Comparison of ENCODE assay signal across 13 mouse cellular contexts in the genomic region with DNA sequence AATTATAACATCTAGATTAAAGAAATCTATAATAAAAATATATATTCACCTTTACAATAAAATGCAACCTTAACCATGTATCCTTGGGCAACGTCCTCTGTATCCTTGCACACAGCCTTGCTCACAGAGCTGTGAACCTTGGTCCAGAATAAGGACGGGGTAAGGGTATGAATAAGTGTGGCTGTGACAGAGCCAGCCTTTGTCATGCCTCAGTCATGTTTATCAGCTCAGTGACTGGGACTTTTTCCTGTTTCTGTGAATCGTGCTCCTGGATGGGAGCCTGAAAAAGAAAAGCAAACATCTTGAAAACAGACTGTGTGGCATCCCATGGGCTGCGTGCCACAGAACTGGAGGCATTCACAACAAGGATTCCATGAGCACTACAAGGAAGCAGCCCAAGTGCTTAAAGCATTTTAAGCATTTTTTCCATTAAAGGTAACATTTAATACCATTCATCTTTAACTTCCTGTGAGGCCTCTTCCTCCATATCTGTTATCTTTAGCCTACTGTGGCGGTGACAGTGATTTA.
DNase-seq lines count a peak whose midpoint lies in the region; ATAC-seq and TF ChIP-seq lines count a peak whose summit lies in the region.
"Had no signal": no experiment of that assay in that cellular context is flagged by ENCODE, and none has a peak within 500 bp of the region (broad histone marks: within the 10 kb centered on the region; RNA-seq: fewer than 3 reads in every experiment).

No protein-coding gene starts in this region.

- H3K4me2 ChIP-seq in stomach, postnatal 0 days (replicated peaks; ENCODE audit: low read depth): no peak overlapping the region
- H3K4me2 ChIP-seq: hindbrain, embryonic 13.5 days; limb, embryonic 12.5 days; midbrain, embryonic 15.5 days had no signal

- TF ChIP-seq EP300 in stomach, postnatal 0 days (optimal IDR thresholded peaks at IDR 0.05): no peak

- no peaks in the 10 kb centered on the region for H3K9me3 ChIP-seq in stomach, postnatal 0 days (ENCODE audit: control insufficient read depth, low read length)
- H3K9me3 ChIP-seq: embryonic facial prominence, embryonic 10.5 days; hindbrain, embryonic 13.5 days; limb, embryonic 12.5 days; midbrain, embryonic 15.5 days had no signal

- 58% methylated on average over 5 of the region's 5 CpGs for WGBS in stomach, postnatal 0 days

- no peaks in the 10 kb centered on the region for H3K36me3 ChIP-seq in stomach, postnatal 0 days (ENCODE audit: control insufficient read depth, insufficient read depth, low read length)
- H3K36me3 ChIP-seq: embryonic facial prominence, embryonic 10.5 days; hindbrain, embryonic 13.5 days; limb, embryonic 12.5 days; midbrain, embryonic 15.5 days had no signal

- H3K9ac ChIP-seq in stomach, postnatal 0 days (ENCODE audit: low read length): no peak overlapping the region
- H3K9ac ChIP-seq: hindbrain, embryonic 13.5 days; limb, embryonic 12.5 days; midbrain, embryonic 15.5 days had no signal

- DNase-seq in brain, adult 2 months (ENCODE audit: low read depth, low spot score): peak; percentile 59
- DNase-seq in brain, embryonic 18.5 days (ENCODE audit: low read depth, low spot score): peak; percentile 34
- peak; percentile 33 to 73 for DNase-seq in layer of hippocampus, postnatal 14 days (ENCODE audit: low spot score in 2 of 2)
- DNase-seq in lung, postnatal 25 days (ENCODE audit: low spot score): peak; percentile 8
- DNase-seq in stomach, postnatal 0 days (ENCODE audit: low spot score): no peak
- no peak for DNase-seq in natural killer cell, adult 2 months (ENCODE audit: low spot score in 2 of 2)
- no peak for DNase-seq in heart, adult 8-10 months (ENCODE audit: low spot score)
- DNase-seq: kidney, adult 9 months; thymus, postnatal 25 days had no signal

- no peaks in the 10 kb centered on the region for H3K4me1 ChIP-seq in stomach, postnatal 0 days (replicated peaks; ENCODE audit: control insufficient read depth, insufficient read depth)
- H3K4me1 ChIP-seq: embryonic facial prominence, embryonic 10.5 days; hindbrain, embryonic 13.5 days; limb, embryonic 12.5 days; midbrain, embryonic 15.5 days had no signal

- H3K27me3 ChIP-seq in stomach, postnatal 0 days (ENCODE audit: control insufficient read depth, insufficient read depth, low read length): no peaks in the 10 kb centered on the region
- H3K27me3 ChIP-seq: hindbrain, embryonic 13.5 days; limb, embryonic 12.5 days; midbrain, embryonic 15.5 days had no signal

- H3K4me3 ChIP-seq in stomach, postnatal 0 days (ENCODE audit: low read depth, low read length): no peak overlapping the region
- H3K4me3 ChIP-seq: embryonic facial prominence, embryonic 10.5 days; hindbrain, embryonic 13.5 days; limb, embryonic 12.5 days; midbrain, embryonic 15.5 days had no signal

- no peak for ATAC-seq in stomach, postnatal 0 days (ENCODE audit: low FRiP score, low TSS enrichment)
- ATAC-seq: midbrain, embryonic 15.5 days had no signal

- no peak overlapping the region for H3K27ac ChIP-seq in stomach, postnatal 0 days (replicated peaks)
- H3K27ac ChIP-seq: embryonic facial prominence, embryonic 10.5 days; hindbrain, embryonic 13.5 days; limb, embryonic 12.5 days; midbrain, embryonic 15.5 days had no signal

- no peak for TF ChIP-seq CTCF in stomach, postnatal 0 days (IDR thresholded peaks at IDR 0.05; ENCODE audit: low read depth)

Comparison
In these comparisons a context has a peak if more than half of its experiments do, and no peak if none do; other contexts are left out.
1. DNase-seq: peak in brain, adult 2 months (single experiment), brain, embryonic 18.5 days (single experiment), layer of hippocampus, postnatal 14 days (2 of 2) and lung, postnatal 25 days (single experiment); none in stomach, postnatal 0 days (single experiment), natural killer cell, adult 2 months (0 of 2) and heart, adult 8-10 months (single experiment).